Mouse (Mus musculus) retina, postnatal 7 days (tissue): ENCODE measurements around the gene Cldn19.
"Not testable (repeated sequence)": the region's sequence is repeated elsewhere in the genome, so short reads cannot be mapped to it uniquely, and the experiment has no call there.

Source experiments
- DNase-seq: peaks from one replicate; pipeline ENCODE4 v3.0.0-alpha.2; 2012; ENCODE audit warnings: low read depth, low spot score

Cldn19 gene

DNA sequence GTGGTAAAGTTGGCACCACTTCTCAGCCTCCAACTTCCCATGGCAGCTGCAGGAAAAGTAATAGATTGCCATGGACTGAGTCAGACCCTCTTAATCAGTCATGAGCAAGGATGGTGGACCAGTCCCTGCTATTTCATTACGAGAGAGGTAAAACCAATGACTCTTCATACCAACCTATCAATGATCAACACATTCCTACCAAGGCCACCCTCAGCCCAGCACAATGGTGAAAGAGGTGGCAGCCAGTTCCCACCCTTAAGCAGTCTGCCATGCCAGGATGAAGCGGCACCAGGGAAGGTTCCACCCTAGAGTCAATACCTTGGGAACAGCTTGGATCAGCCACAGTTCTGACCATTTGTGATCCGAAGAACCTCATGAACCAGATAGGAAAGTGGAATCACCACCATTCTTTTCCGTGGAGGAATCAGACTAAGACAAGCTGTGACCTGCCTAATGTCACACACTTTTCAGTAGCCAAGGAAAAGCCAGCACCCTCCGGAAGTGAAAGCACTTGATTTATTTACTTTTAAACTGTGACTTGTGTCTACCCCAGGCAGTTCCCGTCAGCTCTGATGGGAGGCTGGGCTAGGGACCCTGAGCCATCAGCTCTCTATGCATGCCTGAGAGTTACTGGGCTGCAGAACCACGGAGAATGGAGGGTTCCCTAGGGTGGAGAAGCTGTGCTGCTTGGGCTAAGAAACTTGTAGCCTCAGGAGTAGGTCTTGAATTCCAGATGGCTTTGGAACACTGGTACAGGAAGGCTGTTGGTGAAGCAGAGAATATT, 3.0 kb upstream of the Cldn19 start:
- DNase-seq: no peak

DNA sequence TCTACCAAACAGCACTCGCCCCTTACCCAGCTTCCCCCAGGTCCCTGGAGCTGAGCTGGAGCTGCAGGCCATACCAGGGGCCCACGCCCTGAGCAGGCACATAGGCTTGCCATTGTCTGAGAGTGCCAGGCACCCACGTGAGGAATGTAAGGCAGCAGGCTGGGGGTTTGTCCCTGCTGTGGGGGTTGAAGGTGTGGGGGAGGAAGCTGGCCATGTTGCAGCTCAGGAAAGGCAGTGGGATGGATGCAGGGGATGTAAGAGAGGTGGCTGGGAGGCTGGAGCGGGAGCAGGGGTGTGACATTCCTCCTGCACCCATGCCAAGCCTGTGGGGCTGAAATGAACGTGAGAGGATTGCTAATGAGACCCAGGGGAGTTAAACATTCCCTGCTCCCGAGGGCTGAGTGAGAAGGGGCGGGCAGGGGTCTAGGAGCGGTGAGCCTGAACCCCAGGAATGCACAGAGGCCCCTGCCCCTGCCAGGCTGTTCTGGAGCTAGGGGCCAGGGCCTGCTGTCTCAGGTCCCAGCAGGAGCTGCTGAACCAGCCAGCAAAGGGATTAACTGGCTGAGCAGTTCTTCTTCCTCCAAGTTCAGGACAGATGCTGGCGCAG, 1.1 kb upstream of the Cldn19 start:
- no peak for DNase-seq

DNA sequence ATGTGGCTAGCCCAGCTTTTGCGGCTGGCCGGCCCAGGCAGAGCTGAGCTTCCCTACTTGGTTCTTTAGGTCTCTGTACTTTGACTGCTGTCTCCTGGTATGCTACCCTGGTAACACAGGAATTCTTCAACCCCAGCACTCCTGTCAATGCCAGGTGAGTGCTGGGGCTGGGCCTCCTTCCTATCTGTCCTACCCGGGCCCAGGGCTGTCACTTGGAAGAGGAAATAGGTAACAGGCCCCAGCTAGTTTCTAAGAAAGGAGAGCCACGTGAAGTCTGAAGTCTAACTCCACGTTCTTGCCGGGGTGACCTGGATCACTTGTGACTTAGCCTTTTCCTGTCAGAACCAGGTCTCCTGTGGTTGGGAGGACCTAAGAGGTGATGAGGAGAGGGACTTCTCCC, 1.9 kb downstream of the Cldn19 start:
- no peak for DNase-seq

DNA sequence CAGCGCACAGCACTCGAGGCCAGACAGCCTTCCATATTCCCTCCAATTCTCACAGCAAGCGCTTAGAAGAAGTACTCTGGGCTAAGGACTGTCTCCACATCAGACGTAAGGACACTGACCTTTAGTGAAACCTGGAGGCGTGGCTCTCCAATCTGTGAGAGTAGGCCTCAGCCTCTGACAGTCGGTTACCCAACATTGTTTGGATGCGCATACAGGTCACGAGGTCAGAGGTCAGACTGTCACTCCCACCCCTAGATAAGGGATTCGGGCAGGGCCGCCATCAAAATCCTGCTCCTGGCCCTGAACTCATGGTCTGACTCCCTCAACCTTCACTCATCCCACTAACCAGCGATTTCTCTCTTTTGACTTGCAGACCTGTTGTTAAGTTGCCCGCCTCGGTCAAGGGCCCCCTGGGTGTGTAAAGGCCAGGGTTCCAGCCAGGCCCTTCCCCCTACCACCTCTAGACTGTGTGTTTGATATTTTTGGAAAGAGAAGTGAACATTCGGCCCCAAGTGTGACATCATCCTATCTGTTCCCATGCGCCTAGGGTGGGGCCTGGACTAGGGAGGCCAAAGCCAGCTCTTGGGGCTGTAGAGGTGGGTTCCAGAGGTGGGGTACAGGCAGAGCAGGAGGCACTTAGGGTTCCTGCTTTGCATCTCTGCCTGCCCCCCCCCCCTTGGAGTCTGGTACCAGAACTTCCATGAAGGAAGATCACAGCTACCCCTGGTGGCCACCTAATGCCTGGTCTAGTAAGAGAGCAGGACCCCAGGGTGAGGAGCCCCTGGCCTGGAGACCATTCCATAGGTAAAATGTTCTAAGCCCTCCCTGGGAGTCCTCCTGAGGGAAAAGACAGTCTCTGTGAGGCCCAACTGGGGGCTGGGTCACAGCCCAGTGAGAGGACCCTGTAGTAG, 4.4 kb downstream of the Cldn19 start:
- DNase-seq: no peak

DNA sequence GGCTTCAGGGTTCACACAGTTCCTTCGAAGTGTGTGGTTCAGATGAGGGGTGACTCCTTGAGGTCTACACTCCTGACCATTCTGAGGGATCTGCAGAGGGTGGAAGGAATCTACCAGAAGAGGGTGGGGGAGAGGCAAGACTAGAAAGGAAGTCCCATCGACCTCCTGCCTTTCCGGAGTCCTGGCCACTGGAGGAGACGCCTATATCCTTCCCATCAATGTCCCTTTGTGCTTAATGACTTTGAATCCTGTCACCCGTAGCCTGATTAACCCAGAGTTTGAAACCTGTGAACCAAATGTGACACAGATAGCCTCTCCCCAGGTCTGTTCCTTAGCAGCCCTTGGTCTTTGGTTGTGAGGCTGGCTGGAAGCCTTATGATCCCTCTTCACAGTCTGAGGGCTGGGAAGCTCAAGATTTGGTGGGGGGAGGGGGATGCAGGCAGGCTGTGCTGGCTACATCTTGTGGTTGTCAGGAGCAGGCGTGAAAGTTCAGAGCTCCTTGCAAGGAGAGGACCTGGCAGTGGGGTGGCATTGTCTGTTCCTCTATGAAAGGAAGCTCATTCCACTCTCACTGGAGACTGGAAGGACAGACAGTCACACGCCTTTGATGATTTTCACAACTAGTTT, 6.0 kb downstream of the Cldn19 start:
- DNase-seq: no peak

DNA sequence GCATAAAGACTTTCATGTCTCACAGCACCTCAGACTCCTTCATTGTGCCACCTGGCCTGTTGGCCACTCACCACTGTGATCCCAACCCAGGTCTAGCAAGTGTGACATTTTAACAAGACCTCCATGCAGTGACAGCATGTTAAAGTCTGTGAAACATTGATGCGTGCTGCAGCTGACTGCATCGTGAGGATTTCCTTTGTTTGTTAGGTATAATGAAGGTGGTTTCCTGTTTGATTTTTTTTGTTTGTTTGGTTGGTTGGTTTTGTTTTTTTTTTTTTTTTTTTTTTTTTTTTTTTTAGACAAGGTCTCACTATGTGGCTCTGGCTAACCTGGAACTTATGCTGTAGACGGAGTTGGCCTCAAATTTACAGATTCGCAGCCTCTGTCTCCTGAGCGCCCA, 7.3 kb downstream of the Cldn19 start:
- no peak for DNase-seq

DNA sequence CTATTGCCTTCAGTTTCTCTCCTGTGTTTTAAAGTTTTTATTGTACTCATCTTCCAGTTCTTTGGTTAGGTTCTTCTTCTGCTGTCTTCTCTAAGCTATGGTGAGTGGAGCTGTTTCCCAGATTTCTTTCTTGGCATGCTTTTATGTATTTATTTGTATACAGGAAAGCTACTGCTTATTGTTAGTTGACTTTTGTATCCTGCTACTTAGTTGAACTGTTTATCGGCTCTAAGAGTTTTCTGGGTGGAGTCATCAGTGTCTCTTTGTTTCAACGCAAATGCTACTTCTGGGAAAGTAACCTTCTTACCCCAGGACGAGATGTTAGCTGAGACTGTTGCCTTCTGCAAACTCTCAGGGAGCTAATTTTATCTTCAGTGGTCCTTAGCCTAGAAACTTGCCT, 8.2 kb downstream of the Cldn19 start:
- DNase-seq: no peak

DNA sequence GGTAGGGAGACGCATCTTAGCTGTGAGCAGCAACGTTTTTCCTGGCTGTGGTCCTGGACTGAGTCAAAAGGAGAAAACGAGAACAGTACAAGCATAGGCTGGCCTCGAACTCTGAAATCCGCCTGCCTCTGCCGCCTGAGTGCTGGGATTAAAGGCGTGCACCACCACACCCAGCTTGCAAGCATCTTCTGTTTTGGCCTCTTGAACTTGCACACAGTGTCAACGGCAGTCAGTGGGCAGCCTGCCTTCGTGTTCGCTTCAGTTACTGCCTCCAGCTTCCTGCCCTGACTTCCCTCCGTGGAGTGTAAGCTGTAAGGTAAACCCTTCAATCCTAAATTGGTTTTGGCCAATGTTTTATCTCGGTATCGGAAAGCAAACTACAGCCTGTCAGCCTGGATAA, 11.4 kb downstream of the Cldn19 start:
- DNase-seq: no peak

DNA sequence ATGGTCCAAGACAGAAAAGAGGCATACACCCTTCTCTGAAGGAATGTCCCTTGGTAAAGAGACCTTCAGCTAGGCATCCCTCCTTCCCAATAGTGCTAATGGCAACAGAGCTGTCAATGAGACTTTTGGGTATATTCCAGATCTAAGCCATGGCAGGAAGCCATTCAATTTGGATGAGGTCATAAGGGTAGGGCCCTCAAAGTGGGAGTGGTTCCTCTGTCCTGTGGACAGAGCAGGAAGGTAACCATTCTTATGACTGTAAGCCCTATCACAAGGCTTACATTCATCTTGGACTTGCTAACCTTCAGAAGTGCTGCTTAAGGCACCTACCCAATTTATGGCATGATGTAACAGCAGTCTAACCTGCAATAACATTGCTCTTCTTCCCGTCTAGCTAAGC, 19.4 kb downstream of the Cldn19 start:
- DNase-seq: no peak

DNA sequence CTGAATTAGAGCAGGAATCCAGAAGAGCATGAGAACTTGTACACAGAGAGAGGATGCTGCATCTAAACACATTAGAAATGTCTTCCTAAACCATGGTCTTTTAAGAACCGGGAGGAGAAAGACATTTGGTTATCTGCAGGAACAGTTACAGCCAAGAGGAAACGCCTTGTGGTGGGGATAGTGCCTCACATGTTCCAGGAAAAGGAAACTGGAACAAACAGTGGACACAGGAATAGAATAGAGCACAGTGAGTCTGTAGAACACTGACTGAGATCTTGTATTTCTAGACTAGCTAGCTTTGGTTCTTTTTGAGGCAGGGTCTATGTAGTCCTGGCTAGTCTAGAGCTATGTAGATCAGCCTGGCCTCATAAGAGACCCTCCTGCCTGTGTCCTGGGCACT, 20.0 kb downstream of the Cldn19 start:
- DNase-seq: no peak

DNA sequence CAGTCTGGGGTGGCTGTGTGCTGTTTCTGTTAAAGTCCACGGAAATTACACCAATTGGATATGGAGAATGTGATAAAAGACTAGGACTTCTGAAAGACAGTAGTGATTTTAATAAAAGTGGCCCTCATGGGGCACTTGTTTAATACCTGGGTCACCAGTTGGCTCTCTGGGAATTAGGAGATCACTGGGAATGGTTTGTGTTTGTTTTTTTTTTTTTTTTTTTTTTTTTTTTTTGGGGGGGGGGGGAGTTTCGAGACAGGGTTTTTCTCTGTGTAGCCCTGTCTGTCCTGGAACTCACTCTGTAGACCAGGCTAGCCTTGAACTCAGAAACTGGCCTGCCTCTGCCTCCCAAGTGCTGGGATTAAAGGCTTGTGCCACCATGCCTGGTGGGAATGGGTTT, 20.5 kb downstream of the Cldn19 start:
- DNase-seq: no peak

DNA sequence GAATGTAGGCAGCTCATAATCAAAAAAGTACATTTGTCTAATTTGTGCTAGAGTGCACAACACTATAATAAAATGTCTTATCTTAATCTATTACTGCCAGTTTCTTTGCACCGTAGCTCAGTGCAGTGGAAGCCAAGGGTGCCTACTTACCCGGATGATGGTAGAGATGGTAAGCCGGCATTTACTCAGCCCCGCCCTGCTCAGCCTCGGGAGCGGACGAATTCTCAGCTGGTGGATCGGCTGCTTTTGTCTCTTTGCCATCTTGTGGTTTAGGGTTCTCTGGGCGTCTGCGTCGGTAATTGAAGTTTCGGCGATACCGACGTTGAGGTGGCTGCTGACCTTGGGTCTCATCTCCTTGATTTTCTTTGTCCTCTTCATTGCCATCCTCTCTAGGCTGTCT, 23.6 kb downstream of the Cldn19 start:
- not testable (repeated sequence) for DNase-seq

DNA sequence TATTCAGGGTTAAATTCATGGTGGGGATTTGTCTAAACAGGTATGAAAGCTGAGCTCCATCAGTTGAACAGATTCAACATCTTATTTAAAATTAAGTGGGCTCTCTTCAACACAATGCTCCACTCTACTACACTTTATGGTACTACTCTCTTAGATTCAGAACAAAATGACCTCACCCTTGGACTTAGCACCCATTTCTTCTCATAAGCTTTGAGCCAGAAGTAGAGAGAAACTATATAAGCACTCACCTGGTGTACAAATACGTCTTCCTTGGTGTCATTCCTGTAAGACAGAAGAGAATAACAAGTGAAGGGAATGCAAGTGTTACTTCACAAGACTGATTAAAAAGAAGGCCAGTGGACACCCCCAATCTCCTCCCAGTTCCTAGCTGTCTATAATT, 29.6 kb downstream of the Cldn19 start:
- DNase-seq: no peak

DNA sequence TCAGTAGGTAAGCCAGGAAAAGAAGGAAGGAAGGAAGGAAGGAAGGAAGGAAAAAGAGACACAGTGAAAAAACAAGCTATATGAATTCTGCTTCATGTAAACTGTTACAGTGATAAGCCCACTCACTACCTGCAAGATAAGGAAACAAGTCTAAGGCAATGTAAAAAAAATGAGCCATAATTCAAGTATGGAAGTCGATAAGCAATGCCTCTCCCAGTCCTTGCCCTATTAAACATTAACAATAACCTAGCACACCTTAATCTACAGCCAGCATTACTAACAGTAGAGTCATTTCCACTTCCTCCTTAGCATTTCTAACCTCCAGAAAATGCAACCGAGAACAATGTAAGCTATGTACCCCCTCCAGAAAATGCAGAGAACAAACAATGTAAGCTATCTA, 30.1 kb downstream of the Cldn19 start:
- no peak for DNase-seq

DNA sequence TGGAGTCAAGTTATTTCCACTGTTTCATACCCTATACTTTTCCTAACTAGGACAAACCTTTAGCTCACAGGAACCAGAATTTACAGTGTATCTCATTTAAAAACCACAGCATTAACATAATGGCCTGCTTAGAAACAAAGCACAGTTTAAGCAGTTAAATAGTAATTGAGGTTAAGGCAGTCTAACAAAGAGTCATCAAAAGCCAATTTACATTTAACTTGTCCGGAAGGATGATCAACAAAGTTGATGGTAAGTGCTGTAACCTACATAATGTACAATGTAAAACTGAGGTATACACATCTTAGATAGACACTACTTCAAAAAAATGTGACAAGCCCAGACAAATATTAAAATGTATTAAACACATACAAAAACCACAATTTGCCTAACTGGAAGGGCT, 36.7 kb downstream of the Cldn19 start:
- DNase-seq: no peak

DNA sequence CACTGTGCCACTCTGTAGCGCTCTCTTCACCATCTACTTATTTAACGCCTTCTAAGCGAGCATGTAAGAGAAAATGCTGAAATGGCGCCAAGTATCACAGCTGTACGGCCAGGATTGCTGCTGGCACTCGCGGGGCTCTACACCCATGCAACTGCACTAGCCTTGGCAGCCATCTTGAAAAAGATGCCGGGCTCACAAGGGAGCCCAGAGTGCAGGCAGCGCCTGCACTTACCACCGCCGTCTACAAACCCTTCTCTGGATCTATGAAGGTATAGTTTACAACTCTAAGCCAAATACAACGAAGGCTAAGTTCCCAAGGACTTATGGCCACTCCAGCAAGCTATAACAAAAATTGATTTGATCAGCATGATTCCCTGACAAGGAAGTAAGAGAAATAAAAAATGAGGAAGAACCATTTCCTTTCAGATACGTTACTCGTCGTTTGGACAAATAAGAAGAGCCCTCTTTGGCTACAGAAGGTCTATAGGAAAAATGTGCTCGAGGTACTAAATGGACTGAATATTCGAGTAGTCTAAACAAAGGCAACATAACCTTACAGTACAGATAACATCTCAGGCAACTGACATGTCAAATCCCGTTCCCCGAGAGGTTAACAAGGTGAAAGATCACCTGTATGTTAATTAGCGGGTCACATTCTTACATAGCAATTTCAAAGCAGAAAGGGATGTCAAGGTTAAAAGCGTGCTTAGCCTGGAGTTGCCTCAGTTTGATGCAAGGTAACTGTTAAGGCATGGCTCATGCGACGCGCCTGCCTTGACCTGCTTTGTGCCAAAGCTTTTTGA, 37.8 kb downstream of the Cldn19 start:
- no peak for DNase-seq

DNA sequence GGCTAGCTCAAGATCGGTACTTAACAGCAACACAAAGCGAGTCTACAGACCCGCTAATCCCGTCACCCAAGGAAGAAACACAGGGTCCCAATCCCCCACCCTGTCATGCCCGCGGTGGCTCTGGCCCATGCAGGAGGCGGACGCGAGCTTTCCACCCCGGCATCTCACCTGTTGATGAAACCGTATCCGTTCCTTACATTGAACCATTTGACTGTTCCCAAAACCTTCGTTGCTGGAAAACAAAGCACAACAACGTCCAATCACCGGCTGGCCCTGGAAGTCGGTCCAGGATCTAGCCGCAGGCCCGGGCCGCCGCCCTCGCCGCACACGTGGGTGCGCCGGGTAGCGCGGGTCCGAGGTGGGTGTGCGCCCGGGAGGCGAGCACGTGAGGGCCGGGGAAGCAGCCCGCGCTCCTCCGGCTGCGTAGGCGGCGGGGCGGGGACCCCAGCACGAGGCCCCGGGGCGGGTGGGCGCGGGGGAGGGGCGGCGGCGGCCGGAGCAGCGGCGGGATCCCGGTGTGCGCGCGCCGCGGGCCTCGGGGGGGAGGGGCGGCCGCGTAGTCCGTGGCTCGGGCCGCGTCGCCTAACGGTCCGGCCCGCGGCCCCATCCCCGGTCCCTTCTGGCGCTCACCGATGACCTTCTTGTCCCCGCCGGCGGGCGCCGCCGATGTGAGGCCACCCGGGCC, 38.5 kb downstream of the Cldn19 start:
- no peak for DNase-seq

DNA sequence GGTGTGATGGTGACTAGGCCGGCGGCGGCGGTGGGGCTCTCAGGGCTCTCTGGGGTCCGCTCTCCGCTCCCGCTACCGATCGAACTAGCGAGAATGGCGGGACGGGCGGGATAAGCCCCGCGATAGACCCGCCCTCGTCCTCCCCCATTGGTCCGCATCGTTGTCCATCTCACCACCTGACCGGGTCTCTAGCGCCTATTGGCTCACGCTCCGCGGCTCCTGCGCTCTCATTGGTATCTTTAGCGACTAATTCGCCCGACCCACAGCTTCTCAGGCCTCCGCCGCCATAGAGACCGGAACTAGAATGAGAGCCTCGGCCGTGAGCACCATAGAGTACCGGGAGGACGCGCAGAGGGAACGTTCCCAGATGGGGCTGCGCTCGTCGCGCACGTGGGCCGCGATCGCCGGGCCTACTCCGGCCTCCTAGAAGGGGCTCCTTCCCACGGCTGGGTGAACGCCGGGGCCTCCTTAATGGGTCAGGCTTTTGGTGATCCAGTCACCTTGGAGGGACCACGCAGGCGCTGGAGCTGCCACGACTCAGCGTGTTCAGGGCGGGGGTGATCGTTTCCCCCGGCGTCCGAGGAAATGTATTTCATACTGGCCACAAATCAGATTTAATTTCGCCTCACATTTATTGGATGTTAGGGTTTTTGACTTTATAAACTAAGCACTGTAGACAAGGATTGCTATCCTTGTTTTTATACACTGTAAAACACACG, 39.4 kb downstream of the Cldn19 start, which contains the start of gene Ybx1:
Ybx1 (minus strand) TSS at position 190 of the 719 bp plus-strand sequence.
- DNase-seq: peak; percentile 98

DNA sequence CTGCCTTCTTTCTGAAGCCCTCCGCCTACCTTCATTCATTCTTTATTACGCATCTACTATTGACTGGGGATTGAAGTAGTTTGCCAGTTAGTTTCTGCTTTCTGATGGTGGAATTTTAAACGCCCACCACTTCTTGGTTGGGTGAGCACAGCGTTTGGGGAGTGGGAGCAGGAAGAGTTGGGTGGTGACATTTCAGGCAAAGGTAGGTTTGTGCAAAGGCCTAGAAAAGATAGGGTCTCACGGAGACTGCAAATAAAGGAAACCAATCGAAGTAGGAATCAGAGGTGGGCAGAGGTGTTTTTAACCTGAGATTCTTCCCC, 39.9 kb downstream of the Cldn19 start:
- DNase-seq: no peak

DNA sequence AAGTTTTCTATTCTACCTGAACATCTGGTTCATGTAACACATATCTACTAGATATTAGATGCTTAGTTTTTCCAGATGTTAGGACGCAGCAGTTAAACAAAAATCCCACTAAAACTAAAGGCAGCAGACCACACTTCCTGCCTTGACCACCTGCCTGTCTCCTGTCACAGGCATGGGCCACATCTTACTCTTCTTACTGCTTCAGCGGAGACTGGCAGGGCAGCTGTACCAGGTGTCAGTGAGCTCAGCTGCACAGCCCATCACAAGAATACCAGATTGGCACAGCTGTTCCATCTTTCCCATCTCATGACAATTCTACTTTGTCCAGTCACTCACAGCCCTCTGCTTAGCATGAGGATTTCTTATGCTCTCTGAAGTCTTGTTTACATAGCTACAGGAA, 42.1 kb downstream of the Cldn19 start:
- DNase-seq: no peak
